Mouse (Mus musculus) ES-Bruce4 (cell line): Measurements from ENCODE around the gene Erich6.

ENCODE experiments used
- CTCF ChIP-seq: IDR thresholded peaks from one replicate; pipeline ENCODE4 v1.8.1; 2011; ENCODE audit warnings: low read depth, low read length
- POLR2A ChIP-seq: IDR thresholded peaks from one replicate; pipeline ENCODE4 v1.8.1; 2011; ENCODE audit warnings: low read length; ENCODE audit not compliant: insufficient read depth

DNA sequence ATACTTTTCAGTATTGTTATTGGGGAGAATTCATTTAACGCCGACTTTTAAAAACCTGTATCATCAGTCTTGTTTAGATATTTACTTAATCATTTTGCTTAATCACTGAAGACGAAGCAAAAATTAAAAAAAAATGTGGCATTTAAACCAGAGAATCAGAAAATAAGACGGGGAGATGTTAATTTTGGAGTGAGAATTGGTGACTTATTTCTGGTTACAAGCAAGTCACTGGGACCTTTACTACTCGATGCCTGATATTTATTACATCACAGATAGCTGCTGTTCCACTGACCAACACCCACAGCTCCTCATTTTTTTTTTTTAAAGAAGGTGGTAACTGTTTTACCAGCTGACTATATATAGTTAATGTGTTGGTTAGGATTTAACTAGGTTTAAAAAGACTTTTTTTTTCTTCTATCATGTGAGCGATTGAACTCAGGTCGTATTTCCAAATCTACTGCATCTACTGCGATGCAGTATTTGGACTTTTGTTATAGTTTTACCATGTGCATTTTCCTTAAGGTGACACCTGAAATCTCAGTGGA lies 59.4 kb downstream of the Erich6 start:
- no peak for TF ChIP-seq CTCF
- no peak for TF ChIP-seq POLR2A
